Mouse (Mus musculus) thymus, adult 2 months (tissue): ENCODE measurements around the gene Gm5148.

Source experiments
- CTCF ChIP-seq: fragments of 200-500 bp; IDR thresholded peaks from 2 replicates; pipeline ENCODE4 v1.5.1; 2012; ENCODE audit warnings: mild to moderate bottlenecking, control low read depth, low read length, moderate library complexity, borderline replicate concordance; ENCODE audit not compliant: control insufficient read depth, poor library complexity, insufficient read depth; ENCODE audit errors: extremely low read depth
- POLR2A ChIP-seq: fragments of 200-500 bp; IDR thresholded peaks from 2 replicates; pipeline ENCODE4 v1.6.1; 2012; ENCODE audit warnings: mild to moderate bottlenecking, low read length, control low read depth, moderate library complexity; ENCODE audit not compliant: control insufficient read depth, poor library complexity, insufficient read depth; ENCODE audit errors: extremely low read depth

DNA sequence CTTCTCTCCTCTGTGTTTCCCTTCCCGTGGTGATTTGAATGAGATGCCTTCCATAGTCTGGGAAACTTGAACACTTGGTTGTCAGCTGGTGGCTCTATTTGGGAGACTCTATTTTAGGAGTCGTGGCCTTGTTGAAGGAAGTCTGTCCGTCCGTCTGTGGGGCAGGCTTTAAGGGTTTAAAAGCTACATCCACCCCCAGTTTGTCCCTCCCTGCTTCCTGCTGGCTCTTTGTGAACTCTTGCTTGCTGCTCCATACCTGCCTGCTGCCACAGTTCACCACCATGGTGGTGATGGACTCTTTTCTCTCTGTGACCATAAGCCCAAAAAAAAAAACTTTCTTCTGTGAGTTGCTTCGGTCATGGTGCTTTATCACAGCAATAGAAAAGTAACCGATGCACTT lies 21.2 kb downstream of the Gm5148 start:
- TF ChIP-seq CTCF (no peak), POLR2A (no peak)
